Mouse (Mus musculus) heart, postnatal 25 days (tissue): Measurements from ENCODE around the gene Ltb4r1. TPM values are rescaled to one million over a fixed set of nuclear protein-coding genes. Genes with fewer than 3 reads are reported as not detected.

Experiments
- DNase-seq: peaks from one replicate; pipeline ENCODE4 v3.0.0; 2022; ENCODE audit warnings: low spot score
- intact Hi-C: fragments of 180-260 bp; cut with DNase I; formaldehyde crosslinking; loops from one replicate; pipeline ENCODE4 v1.15.1; 2025
- total RNA-seq, 2 experiments: library from RNA; stranded (reverse); gene quantifications; 2 replicates each; pipeline ENCODE4 v1.2.3; 2021

The Ltb4r1 gene
- under 1 TPM in 1 of 2 experiments, not detected in 1; 0.18 TPM for total RNA-seq

DNA sequence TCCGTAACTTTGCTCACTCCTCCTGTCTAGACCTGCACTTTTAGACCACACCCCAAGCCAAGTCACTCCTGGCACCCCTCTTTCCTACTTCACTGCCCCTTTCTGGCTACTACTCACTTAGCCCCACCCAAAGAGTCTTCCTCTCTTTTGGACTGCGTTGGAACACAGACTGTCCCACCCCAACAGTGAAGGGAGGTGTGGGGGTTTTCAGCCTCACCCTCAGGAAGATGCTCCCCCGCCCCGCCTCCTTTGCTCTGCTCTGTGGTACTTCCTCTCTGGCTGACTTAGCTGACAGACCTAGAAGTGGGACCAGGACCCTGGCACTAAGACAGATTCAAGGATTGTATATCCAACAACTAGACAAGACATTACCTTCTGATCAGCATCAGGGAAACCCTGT, at the start of gene Ltb4r1:
Ltb4r1 (plus strand) TSS at position 267 of the 400 bp plus-strand sequence.
- DNase-seq: no peak
- intact Hi-C loops: no loop called here

DNA sequence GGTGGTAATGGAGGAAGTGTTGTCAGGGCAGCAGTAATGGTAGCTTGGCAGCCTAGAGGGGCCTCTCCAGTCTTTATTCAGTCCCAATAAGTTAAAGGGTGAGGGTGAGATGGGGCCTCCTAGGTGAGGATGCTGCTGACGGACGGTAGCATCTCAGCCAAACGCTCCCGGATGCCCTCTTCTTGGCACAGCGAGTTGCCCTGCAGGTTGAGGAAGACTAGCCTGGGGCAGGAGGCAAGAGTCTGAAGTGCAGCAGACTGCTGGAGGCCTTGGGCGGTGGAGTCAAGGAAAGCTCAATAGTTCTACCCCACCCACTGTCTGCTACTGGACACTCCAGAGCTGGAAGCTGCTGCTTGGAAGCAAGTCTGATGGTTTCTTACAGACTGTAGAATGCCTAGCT, 49.5 kb upstream of the Ltb4r1 start:
- DNase-seq: no peak
- intact Hi-C loops: no loop called here

GRCm38 (mm10) chr14:55716884-55717283, 48.9 kb upstream of the Ltb4r1 start:
- DNase-seq: no peak
- intact Hi-C loops: no loop called here

GRCm38 (mm10) chr14:55719737-55720136, 46.0 kb upstream of the Ltb4r1 start:
- intact Hi-C loops: loop anchor here (2.0 kb wide), 1 partner anchor 37 kb away; no protein-coding TSS in a partner anchor

DNA sequence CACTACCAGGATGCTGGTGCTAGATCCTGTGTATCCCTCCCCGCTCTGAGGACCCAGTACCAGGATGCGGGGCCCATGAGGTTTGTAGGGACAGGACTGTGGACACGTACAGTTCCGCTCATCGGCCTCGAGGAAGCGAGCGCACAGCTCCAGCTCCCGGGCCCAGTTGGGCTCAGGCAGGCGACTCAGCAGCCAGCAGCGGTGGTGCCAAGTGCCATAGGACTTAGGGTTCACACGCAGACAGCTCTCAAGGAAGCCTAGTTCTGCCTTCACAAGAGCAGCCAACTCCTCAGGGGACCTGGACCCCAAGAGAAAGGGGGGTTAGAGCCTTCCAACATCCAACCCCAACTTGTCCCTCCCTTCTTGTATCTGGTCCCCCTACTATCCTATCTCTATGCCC, 45.1 kb upstream of the Ltb4r1 start:
- intact Hi-C loops: loop anchor here (2.0 kb wide), 1 partner anchor 38 kb away; no protein-coding TSS in a partner anchor
- DNase-seq: no peak

More at GRCm38 (mm10) chr14:55719737-55720136, 46.0 kb upstream of the Ltb4r1 start:
- no peak for DNase-seq

GRCm38 (mm10) chr14:55721076-55721475, 44.7 kb upstream of the Ltb4r1 start:
- DNase-seq: no peak

GRCm38 (mm10) chr14:55721700-55722437, 43.9 kb upstream of the Ltb4r1 start, which contains the start of gene Rabggta:
Rabggta (minus strand) TSS chr14:55722263.
- DNase-seq: peak; percentile 76
- intact Hi-C loops: loop anchor here (2.0 kb wide), 1 partner anchor 39 kb away; no protein-coding TSS in a partner anchor

More at GRCm38 (mm10) chr14:55721076-55721475, 44.7 kb upstream of the Ltb4r1 start:
- intact Hi-C loops: loop anchor here (2.0 kb wide), 1 partner anchor 38 kb away; no protein-coding TSS in a partner anchor

GRCm38 (mm10) chr14:55722438-55722945, 43.3 kb upstream of the Ltb4r1 start:
- intact Hi-C loops: no loop called here
- DNase-seq: no peak

- no peak for DNase-seq
- intact Hi-C loops: no loop called here
Measured at GRCm38 (mm10) chr14:55723433-55723832, 42.3 kb upstream of the Ltb4r1 start.

DNA sequence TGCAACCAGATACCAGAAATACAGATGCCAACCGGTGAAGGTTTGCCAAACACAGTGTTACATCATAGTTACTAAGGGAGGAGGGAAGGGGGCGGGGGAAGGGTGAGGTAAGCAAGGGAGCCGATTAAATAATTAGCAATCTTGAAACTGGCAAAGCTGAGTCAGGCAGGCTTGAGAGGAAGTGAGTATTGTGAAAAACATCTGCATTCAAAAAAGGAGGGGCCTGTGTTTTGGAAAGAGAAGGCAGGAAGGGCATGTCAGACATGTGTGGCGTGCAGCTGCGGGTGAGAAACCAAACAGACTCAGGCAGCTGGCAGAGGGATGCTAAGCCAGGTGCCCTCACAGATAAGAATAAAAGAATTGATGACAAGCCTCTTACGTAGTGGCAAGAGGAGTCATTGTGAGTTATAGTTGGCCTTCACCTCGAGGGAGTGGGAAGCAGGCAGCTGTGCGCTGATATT, 41.3 kb upstream of the Ltb4r1 start:
- intact Hi-C loops: no loop called here
- DNase-seq: peak; percentile 28

GRCm38 (mm10) chr14:55726261-55726660, 39.5 kb upstream of the Ltb4r1 start:
- intact Hi-C loops: no loop called here
- no peak for DNase-seq

DNA sequence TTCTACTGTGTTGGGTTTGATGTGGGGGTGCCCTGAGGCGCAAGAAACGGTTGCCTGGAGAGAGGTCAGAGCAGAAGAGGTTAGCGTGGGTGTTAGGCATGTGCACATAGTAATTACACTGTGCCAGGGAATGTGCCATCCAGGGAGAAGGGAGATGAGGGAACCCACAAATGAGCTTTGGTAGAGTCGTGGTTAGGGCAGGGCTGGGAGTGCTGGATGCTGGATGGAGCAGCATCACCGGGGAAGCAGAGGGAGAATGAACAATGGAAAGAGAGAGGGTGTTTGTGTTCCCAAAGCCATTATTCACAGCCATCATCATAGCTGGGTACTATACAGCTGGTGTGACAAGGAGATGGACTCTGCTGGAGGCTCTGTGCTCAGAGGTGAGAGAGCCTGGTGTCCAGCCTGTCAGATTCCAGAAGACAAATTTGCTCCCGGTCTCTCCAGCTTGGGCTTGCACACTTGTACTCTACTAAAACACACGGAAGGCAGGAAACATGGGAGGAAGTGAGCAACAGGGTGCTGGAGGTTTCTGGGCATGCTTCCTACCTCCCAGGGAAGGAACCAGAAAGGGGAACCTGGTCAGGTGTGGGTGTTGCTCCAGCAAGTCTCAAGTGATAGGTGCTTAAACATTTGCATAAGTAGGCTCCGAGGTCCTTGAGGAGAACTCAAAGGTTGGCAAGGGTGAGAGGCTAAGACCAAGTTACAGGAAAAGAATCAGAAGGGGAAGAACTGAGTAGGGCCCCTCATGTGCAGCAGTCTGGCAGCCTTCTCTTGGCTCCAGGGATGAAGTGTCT, 37.7 kb upstream of the Ltb4r1 start:
- DNase-seq: no peak
- intact Hi-C loops: no loop called here

DNA sequence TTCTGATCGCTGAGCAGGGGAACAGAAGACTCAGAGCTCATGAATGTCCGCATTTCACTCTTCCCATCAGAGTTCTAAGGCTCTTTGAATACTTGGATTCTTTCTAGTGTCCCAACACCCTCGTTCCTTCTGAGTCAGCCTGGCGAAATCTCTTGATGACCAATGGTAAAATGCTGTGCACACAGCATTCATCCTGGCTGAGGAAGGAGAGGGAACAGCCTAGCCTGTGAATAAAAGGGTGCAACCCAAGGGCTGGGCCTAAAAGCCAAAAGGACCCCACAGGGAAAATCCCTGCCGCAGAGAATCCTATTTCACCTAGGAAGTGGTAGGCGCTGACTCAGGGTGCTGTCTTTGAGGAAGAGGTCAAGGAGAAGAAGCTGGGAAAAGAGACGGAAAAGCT, 35.6 kb upstream of the Ltb4r1 start:
- no peak for DNase-seq
- intact Hi-C loops: no loop called here

GRCm38 (mm10) chr14:55730531-55731032, 35.2 kb upstream of the Ltb4r1 start:
- DNase-seq: no peak
- intact Hi-C loops: no loop called here

DNA sequence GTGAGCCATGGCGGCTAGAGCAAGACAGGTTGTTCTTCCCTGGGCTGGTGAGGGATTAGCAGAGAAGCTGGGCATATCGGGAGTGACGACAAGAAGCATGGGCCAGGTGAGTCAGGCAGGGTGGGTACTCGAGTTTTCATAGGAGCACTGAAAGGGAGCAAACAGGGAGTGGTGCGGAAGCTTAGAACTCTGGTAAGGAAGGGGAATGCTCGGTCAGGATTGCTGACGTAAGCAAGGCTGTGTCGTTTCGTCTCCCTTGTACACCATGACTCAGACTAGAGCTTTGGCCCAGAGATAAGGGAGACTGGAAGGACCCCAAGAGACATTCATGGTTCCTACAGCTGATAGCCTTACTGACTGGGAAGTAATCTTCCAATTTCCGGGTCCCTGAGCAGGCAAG, 31.9 kb upstream of the Ltb4r1 start:
- intact Hi-C loops: no loop called here
- no peak for DNase-seq

DNA sequence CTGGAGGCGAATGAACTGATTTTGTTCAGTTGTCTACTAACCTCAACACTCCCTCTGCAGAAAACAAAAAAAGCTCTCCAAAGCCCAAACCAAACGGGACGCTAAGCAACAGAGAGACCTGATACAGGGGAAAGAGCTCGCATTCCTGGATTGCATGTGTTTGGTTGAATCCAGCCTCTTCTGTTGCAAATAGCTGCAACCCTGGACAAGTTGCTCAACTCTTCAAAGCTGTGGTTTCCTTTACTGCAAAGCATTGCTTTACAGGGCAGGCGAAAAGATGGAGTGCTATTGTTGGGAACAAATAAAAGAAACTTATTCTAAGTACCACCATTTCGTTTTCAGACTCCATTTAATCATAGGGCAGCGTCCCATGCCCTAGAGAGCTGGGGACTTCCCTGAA, 30.9 kb upstream of the Ltb4r1 start:
- intact Hi-C loops: no loop called here
- DNase-seq: no peak

DNA sequence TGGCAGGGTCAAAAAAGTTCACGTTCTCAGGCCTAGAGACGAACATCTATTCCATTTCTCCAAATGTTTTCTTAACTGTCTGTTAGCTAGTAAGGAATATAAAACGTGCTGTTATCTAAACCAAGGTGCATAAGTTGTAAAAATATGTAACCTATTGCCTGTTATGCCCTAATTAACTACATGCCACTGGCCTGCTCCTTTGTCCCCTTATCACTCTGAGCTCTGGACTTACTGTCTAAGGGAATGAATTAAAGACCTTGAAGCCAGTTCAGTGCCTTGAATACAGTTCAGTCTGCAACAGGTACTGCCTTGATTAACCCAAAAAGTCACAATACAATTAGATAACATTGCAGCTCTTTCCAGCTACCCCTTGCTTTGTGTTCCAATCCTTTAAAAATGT, 30.4 kb upstream of the Ltb4r1 start:
- intact Hi-C loops: no loop called here
- DNase-seq: no peak

DNA sequence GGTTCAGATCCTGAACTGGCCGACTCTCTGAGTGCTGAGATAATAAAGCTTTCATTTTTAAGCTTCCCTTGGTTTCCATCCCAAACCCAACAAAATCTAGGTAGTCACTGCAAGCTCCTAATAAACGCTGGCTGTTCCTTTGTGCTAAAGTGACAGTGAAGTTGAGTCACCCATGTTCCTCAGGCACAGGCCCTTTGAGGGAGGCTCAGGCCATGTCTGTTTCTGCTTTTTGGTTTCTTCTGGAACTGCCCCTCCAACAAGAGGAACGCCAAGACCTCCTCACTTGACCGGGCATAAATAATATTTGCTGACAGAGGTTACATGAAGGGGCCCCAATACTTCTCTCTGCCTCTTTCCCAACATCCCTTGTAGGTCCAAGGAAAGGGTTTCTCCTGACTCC, 30.0 kb upstream of the Ltb4r1 start:
- intact Hi-C loops: no loop called here
- no peak for DNase-seq

GRCm38 (mm10) chr14:55737086-55737687, 28.6 kb upstream of the Ltb4r1 start:
- intact Hi-C loops: no loop called here
- no peak for DNase-seq

DNA sequence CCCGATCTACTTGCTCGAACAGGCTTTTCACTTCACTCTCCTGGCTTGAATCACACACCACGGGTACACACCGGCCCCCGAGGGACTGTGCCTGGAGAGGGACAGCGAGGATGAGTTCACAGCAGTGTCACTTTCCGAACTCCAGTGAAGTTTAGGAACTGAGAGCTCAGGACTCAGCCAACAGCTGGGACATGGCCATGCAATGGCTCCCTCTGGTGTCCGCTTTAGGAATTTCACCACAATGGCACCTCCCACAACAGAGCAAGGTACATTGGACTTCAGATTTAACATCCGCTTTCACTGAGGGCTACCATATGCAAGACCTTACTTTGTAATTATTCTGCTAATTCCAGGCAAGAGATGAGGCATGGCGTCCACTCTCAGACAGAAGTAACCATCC, 22.1 kb upstream of the Ltb4r1 start:
- peak; percentile 64 for DNase-seq
- intact Hi-C loops: loop anchor here (2.0 kb wide), 1 partner anchor 115 kb away; no protein-coding TSS in a partner anchor
